Mouse (Mus musculus) olfactory bulb, adult 2 months (tissue): ENCODE results near the gene Ptpn21.

Source experiments
- CTCF ChIP-seq: fragments of 200-500 bp; IDR thresholded peaks from 2 replicates; pipeline ENCODE4 v1.5.1; 2012; ENCODE audit warnings: low read depth, mild to moderate bottlenecking, low read length, moderate library complexity; ENCODE audit not compliant: insufficient read depth
- POLR2A ChIP-seq: fragments of 200-500 bp; IDR thresholded peaks from 2 replicates; pipeline ENCODE4 v1.6.1; 2012; ENCODE audit warnings: mild to moderate bottlenecking, low read depth, low read length, moderate library complexity; ENCODE audit not compliant: insufficient read depth

- TF ChIP-seq CTCF (no peak), POLR2A (peak; percentile 51; the same call in 1 of the 2 replicates)
Measured at GRCm38 (mm10) chr12:98734246-98734879, 2.8 kb downstream of the Ptpn21 start.
